Mouse (Mus musculus) 3T3-L1 (cell line): ENCODE data around the gene Ssxb1.
"Not testable (repeated sequence)": the region's sequence is repeated elsewhere in the genome, so short reads cannot be mapped to it uniquely, and the experiment has no call there.

Source experiments
- DNase-seq: peaks from one replicate; pipeline ENCODE4 v3.0.0-alpha.2; 2015; ENCODE audit warnings: low read depth, low spot score

Ssxb1 gene

GRCm38 (mm10) chrX:8413005-8413404, at the start of gene Ssxb1:
TSS of gene Ssxb1 (plus strand) at chrX:8413305.
- not testable (repeated sequence) for DNase-seq

GRCm38 (mm10) chrX:8366678-8367077, 46.4 kb upstream of the Ssxb1 start, which contains the start of gene Ssxb9:
TSS of gene Ssxb9 (plus strand) at chrX:8366978.
- not testable (repeated sequence) for DNase-seq

GRCm38 (mm10) chrX:8461626-8462025, 48.5 kb downstream of the Ssxb1 start, which contains the start of gene Ssxb2:
TSS of gene Ssxb2 (minus strand) at chrX:8461726.
- DNase-seq, result not testable (repeated sequence)
